Mouse (Mus musculus): ENCODE measurements around the gene Gck. TPM values are rescaled to one million over a fixed set of nuclear protein-coding genes. Genes with fewer than 3 reads are reported as not detected.

The Gck gene
- polyA plus RNA-seq, 1 experiment from 2014 or later = 0.45 TPM

GRCm38 (mm10) chr11:5981323-5981722 is 31.4 kb upstream of the Gck start:
- Histone ChIP-seq H3K36me3 (ENCODE audit: control insufficient read depth, insufficient read depth, low read length) (no peaks in the 10 kb centered on the region), H3K27ac (ENCODE audit: low read depth, low read length) (no peak overlapping the region), H3K9me3 (ENCODE audit: control insufficient read depth, low read length) (no peaks in the 10 kb centered on the region), H3K9ac (ENCODE audit: low read depth, low read length) (no peak overlapping the region), H3K4me3 (ENCODE audit: low read depth, low read length) (no peak overlapping the region), H3K4me2 (no peak overlapping the region), H3K27me3 (replicated peaks; ENCODE audit: control insufficient read depth, insufficient read depth, low read length) (no peaks in the 10 kb centered on the region), H3K4me1 (replicated peaks; ENCODE audit: control insufficient read depth, insufficient read depth, low read length) (no peaks in the 10 kb centered on the region)
- ATAC-seq (replicated peaks; ENCODE audit: low FRiP score) = no peak
- no peak for DNase-seq (ENCODE audit: low spot score)
- WGBS = 76% methylated on average over 7 of the region's 7 CpGs

- Histone ChIP-seq H3K9ac (ENCODE audit: low read depth, low read length) (no peak overlapping the region), H3K9me3 (ENCODE audit: control insufficient read depth, low read length) (no peaks in the 10 kb centered on the region), H3K27me3 (replicated peaks; ENCODE audit: control insufficient read depth, insufficient read depth, low read length) (0 out of 2 replicates have a peak, but pooled peaks cover 4% of the 10 kb centered on the region), H3K27ac (ENCODE audit: low read depth, low read length) (no peak overlapping the region), H3K4me1 (replicated peaks; ENCODE audit: control insufficient read depth, insufficient read depth, low read length) (0 out of 2 replicates have a peak, but pooled peaks cover 2% of the 10 kb centered on the region), H3K36me3 (ENCODE audit: control insufficient read depth, insufficient read depth, low read length) (no peaks in the 10 kb centered on the region), H3K4me3 (ENCODE audit: low read depth, low read length) (no peak overlapping the region), H3K4me2 (no peak overlapping the region)
- ATAC-seq (replicated peaks; ENCODE audit: low FRiP score) (no peak), DNase-seq (ENCODE audit: low spot score) (no peak)
- WGBS = 69% methylated on average over 8 of the region's 8 CpGs
These were observed 30.7 kb upstream of the Gck start for GRCm38 (mm10) chr11:5980561-5980960.

GRCm38 (mm10) chr11:5980108-5980507 is 30.2 kb upstream of the Gck start:
- no peak overlapping the region for H3K4me2 ChIP-seq
- no peak for ATAC-seq (replicated peaks; ENCODE audit: low FRiP score)
- H3K27me3 ChIP-seq (replicated peaks; ENCODE audit: control insufficient read depth, insufficient read depth, low read length) = 0 out of 2 replicates have a peak, but pooled peaks cover 4% of the 10 kb centered on the region
- no peak overlapping the region for H3K9ac ChIP-seq (ENCODE audit: low read depth, low read length)
- DNase-seq (ENCODE audit: low spot score) = no peak
- H3K27ac ChIP-seq (ENCODE audit: low read depth, low read length) = no peak overlapping the region
- H3K4me1 ChIP-seq (replicated peaks; ENCODE audit: control insufficient read depth, insufficient read depth, low read length) = 0 out of 2 replicates have a peak, but pooled peaks cover 2% of the 10 kb centered on the region
- no peaks in the 10 kb centered on the region for H3K36me3 ChIP-seq (ENCODE audit: control insufficient read depth, insufficient read depth, low read length)
- H3K9me3 ChIP-seq (ENCODE audit: control insufficient read depth, low read length) = no peaks in the 10 kb centered on the region
- WGBS = 81% methylated on average over 2 of the region's 2 CpGs
- no peak overlapping the region for H3K4me3 ChIP-seq (ENCODE audit: low read depth, low read length)

- Histone ChIP-seq H3K4me1 (replicated peaks; ENCODE audit: control insufficient read depth, insufficient read depth, low read length) (0 out of 2 replicates have a peak, but pooled peaks cover 2% of the 10 kb centered on the region), H3K27me3 (replicated peaks; ENCODE audit: control insufficient read depth, insufficient read depth, low read length) (0 out of 2 replicates have a peak, but pooled peaks cover 4% of the 10 kb centered on the region), H3K4me2 (no peak overlapping the region), H3K36me3 (ENCODE audit: control insufficient read depth, insufficient read depth, low read length) (no peaks in the 10 kb centered on the region), H3K4me3 (ENCODE audit: low read depth, low read length) (no peak overlapping the region), H3K27ac (ENCODE audit: low read depth, low read length) (no peak overlapping the region), H3K9ac (ENCODE audit: low read depth, low read length) (no peak overlapping the region), H3K9me3 (ENCODE audit: control insufficient read depth, low read length) (no peaks in the 10 kb centered on the region)
- ATAC-seq (replicated peaks; ENCODE audit: low FRiP score) (no peak), DNase-seq (ENCODE audit: low spot score) (no peak)
- WGBS = 79% methylated on average over 7 of the region's 7 CpGs
These were observed 29.2 kb upstream of the Gck start for GRCm38 (mm10) chr11:5979088-5979487.

- no peak overlapping the region for H3K27ac ChIP-seq (ENCODE audit: low read depth, low read length)
- H3K36me3 ChIP-seq (ENCODE audit: control insufficient read depth, insufficient read depth, low read length) = no peaks in the 10 kb centered on the region
- no peaks in the 10 kb centered on the region for H3K9me3 ChIP-seq (ENCODE audit: control insufficient read depth, low read length)
- peaks cover 7% of the 10 kb centered on the region; the same call in 1 of the 2 replicates for H3K27me3 ChIP-seq (replicated peaks; ENCODE audit: control insufficient read depth, insufficient read depth, low read length)
- no peak for DNase-seq (ENCODE audit: low spot score)
- H3K4me1 ChIP-seq (replicated peaks; ENCODE audit: control insufficient read depth, insufficient read depth, low read length) = 0 out of 2 replicates have a peak, but pooled peaks cover 2% of the 10 kb centered on the region
- 37% methylated on average over 9 of the region's 9 CpGs for WGBS
- H3K9ac ChIP-seq (ENCODE audit: low read depth, low read length) = no peak overlapping the region
- ATAC-seq (replicated peaks; ENCODE audit: low FRiP score) = no peak
- H3K4me2 ChIP-seq = no peak overlapping the region
- no peak overlapping the region for H3K4me3 ChIP-seq (ENCODE audit: low read depth, low read length)
These were observed 26.2 kb upstream of the Gck start for GRCm38 (mm10) chr11:5976106-5976505.

GRCm38 (mm10) chr11:5975068-5975467 is 25.2 kb upstream of the Gck start:
- Histone ChIP-seq H3K9ac (ENCODE audit: low read depth, low read length) (no peak overlapping the region), H3K4me3 (ENCODE audit: low read depth, low read length) (no peak overlapping the region), H3K27me3 (replicated peaks; ENCODE audit: control insufficient read depth, insufficient read depth, low read length) (peaks cover 7% of the 10 kb centered on the region; the same call in 1 of the 2 replicates), H3K36me3 (ENCODE audit: control insufficient read depth, insufficient read depth, low read length) (no peaks in the 10 kb centered on the region), H3K27ac (ENCODE audit: low read depth, low read length) (no peak overlapping the region), H3K4me1 (replicated peaks; ENCODE audit: control insufficient read depth, insufficient read depth, low read length) (0 out of 2 replicates have a peak, but pooled peaks cover 2% of the 10 kb centered on the region), H3K9me3 (ENCODE audit: control insufficient read depth, low read length) (no peaks in the 10 kb centered on the region), H3K4me2 (no peak overlapping the region)
- DNase-seq (ENCODE audit: low spot score) (no peak), ATAC-seq (replicated peaks; ENCODE audit: low FRiP score) (no peak)
- 83% methylated on average over 2 of the region's 2 CpGs for WGBS

GRCm38 (mm10) chr11:5974053-5974452 is 24.2 kb upstream of the Gck start:
- Histone ChIP-seq H3K27ac (ENCODE audit: low read depth, low read length) (no peak overlapping the region), H3K9me3 (ENCODE audit: control insufficient read depth, low read length) (no peaks in the 10 kb centered on the region), H3K27me3 (replicated peaks; ENCODE audit: control insufficient read depth, insufficient read depth, low read length) (peaks cover 7% of the 10 kb centered on the region; the same call in 1 of the 2 replicates), H3K4me3 (ENCODE audit: low read depth, low read length) (no peak overlapping the region), H3K4me2 (no peak overlapping the region), H3K36me3 (ENCODE audit: control insufficient read depth, insufficient read depth, low read length) (0 out of 2 replicates have a peak, but pooled peaks cover 3% of the 10 kb centered on the region), H3K9ac (ENCODE audit: low read depth, low read length) (no peak overlapping the region), H3K4me1 (replicated peaks; ENCODE audit: control insufficient read depth, insufficient read depth, low read length) (0 out of 2 replicates have a peak, but pooled peaks cover 2% of the 10 kb centered on the region)
- ATAC-seq (replicated peaks; ENCODE audit: low FRiP score) = no peak
- DNase-seq (ENCODE audit: low spot score) = no peak
- WGBS = 38% methylated on average over 6 of the region's 6 CpGs

- 37% methylated on average over 7 of the region's 7 CpGs for WGBS
- ATAC-seq (replicated peaks; ENCODE audit: low FRiP score) = no peak
- H3K9ac ChIP-seq (ENCODE audit: low read depth, low read length) = no peak overlapping the region
- peaks cover 7% of the 10 kb centered on the region; the same call in 1 of the 2 replicates for H3K27me3 ChIP-seq (replicated peaks; ENCODE audit: control insufficient read depth, insufficient read depth, low read length)
- no peak for DNase-seq (ENCODE audit: low spot score)
- no peaks in the 10 kb centered on the region for H3K9me3 ChIP-seq (ENCODE audit: control insufficient read depth, low read length)
- H3K4me1 ChIP-seq (replicated peaks; ENCODE audit: control insufficient read depth, insufficient read depth, low read length) = 0 out of 2 replicates have a peak, but pooled peaks cover 2% of the 10 kb centered on the region
- H3K36me3 ChIP-seq (ENCODE audit: control insufficient read depth, insufficient read depth, low read length) = 0 out of 2 replicates have a peak, but pooled peaks cover 3% of the 10 kb centered on the region
- no peak overlapping the region for H3K4me2 ChIP-seq
- H3K4me3 ChIP-seq (ENCODE audit: low read depth, low read length) = no peak overlapping the region
- H3K27ac ChIP-seq (ENCODE audit: low read depth, low read length) = no peak overlapping the region
These were observed 23.3 kb upstream of the Gck start for GRCm38 (mm10) chr11:5973151-5973550.

- no peak overlapping the region for H3K4me3 ChIP-seq (ENCODE audit: low read depth, low read length)
- ATAC-seq (replicated peaks; ENCODE audit: low FRiP score) (no peak), DNase-seq (ENCODE audit: low spot score) (no peak)
- 47% methylated on average over 7 of the region's 7 CpGs for WGBS
- peaks cover 7% of the 10 kb centered on the region; the same call in 1 of the 2 replicates for H3K27me3 ChIP-seq (replicated peaks; ENCODE audit: control insufficient read depth, insufficient read depth, low read length)
- H3K9me3 ChIP-seq (ENCODE audit: control insufficient read depth, low read length) = no peaks in the 10 kb centered on the region
- H3K4me2 ChIP-seq = no peak overlapping the region
- H3K36me3 ChIP-seq (ENCODE audit: control insufficient read depth, insufficient read depth, low read length) = peaks cover 3% of the 10 kb centered on the region; the same call in 1 of the 2 replicates
- 0 out of 2 replicates have a peak, but pooled peaks cover 2% of the 10 kb centered on the region for H3K4me1 ChIP-seq (replicated peaks; ENCODE audit: control insufficient read depth, insufficient read depth, low read length)
- no peak overlapping the region for H3K27ac ChIP-seq (ENCODE audit: low read depth, low read length)
- no peak overlapping the region for H3K9ac ChIP-seq (ENCODE audit: low read depth, low read length)
These were observed 21.3 kb upstream of the Gck start for GRCm38 (mm10) chr11:5971202-5971601.

Measured in liver, embryonic 11.5 days (tissue).